Mouse (Mus musculus): Measurements from ENCODE around the gene 4930518I15Rik. TPM values are rescaled to one million over a fixed set of nuclear protein-coding genes. Genes with fewer than 3 reads are reported as not detected.

4930518I15Rik gene
- total and polyA plus RNA-seq, 2 experiments from 2014 or later = 1.7 to 3.6 TPM

DNA sequence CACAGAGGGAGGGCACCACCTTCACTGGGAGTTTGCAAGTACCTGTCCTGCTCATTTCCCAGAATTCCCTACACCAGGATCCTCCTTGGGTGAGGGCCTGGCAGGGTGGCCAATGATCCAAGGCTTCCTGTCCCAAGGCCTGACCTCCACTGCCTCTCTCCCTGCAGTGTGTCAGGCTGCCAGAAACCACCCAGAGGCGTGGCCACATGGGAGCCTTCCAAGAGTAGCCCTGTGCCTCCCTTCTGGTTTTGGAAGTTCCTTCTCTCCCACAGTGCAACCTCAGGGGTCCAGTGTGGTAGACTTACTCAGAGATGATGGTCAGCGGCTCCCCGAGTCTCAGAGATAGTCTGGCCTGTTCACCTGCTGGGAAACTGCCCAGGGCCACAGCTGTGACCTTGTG is 21.8 kb upstream of the 4930518I15Rik start:
- no peak overlapping the region for H3K9ac ChIP-seq (replicated peaks; ENCODE audit: low read length)
- WGBS = 58% methylated on average over 3 of the region's 3 CpGs
- H3K27me3 ChIP-seq (ENCODE audit: insufficient read depth, low read length) = no peaks in the 10 kb centered on the region
- H3K9me3 ChIP-seq (ENCODE audit: low read length) = no peaks in the 10 kb centered on the region
- no peak overlapping the region for H3K4me2 ChIP-seq (ENCODE audit: low read depth, low read length)
- H3K4me1 ChIP-seq (ENCODE audit: insufficient read depth, low read length) = no peaks in the 10 kb centered on the region; the same call in 1 of the 2 replicates
- DNase-seq (ENCODE audit: low spot score) (no peak), ATAC-seq (no peak)
- H3K36me3 ChIP-seq (ENCODE audit: insufficient read depth, low read length) = peaks cover 6% of the 10 kb centered on the region; the same call in 1 of the 2 replicates
- H3K4me3 ChIP-seq (ENCODE audit: low read length) = no peak overlapping the region
- TF ChIP-seq CTCF (IDR thresholded peaks at IDR 0.05; ENCODE audit: low read depth) = no peak
- H3K27ac ChIP-seq = no peak overlapping the region

- Histone ChIP-seq H3K4me3 (ENCODE audit: low read length) (no peak overlapping the region), H3K9ac (replicated peaks; ENCODE audit: low read length) (no peak overlapping the region), H3K4me1 (ENCODE audit: insufficient read depth, low read length) (no peaks in the 10 kb centered on the region; the same call in 1 of the 2 replicates), H3K27me3 (ENCODE audit: insufficient read depth, low read length) (no peaks in the 10 kb centered on the region), H3K9me3 (ENCODE audit: low read length) (no peaks in the 10 kb centered on the region), H3K36me3 (ENCODE audit: insufficient read depth, low read length) (peaks cover 18% of the 10 kb centered on the region; the same call in 1 of the 2 replicates), H3K4me2 (ENCODE audit: low read depth, low read length) (no peak overlapping the region), H3K27ac (no peak overlapping the region)
- WGBS = 50% methylated on average over 9 of the region's 9 CpGs
- no peak for ATAC-seq
- TF ChIP-seq CTCF (IDR thresholded peaks at IDR 0.05; ENCODE audit: low read depth) = no peak
- no peak for DNase-seq (ENCODE audit: low spot score)
Measured at GRCm38 (mm10) chr2:156877726-156878125, 20.0 kb upstream of the 4930518I15Rik start.

DNA sequence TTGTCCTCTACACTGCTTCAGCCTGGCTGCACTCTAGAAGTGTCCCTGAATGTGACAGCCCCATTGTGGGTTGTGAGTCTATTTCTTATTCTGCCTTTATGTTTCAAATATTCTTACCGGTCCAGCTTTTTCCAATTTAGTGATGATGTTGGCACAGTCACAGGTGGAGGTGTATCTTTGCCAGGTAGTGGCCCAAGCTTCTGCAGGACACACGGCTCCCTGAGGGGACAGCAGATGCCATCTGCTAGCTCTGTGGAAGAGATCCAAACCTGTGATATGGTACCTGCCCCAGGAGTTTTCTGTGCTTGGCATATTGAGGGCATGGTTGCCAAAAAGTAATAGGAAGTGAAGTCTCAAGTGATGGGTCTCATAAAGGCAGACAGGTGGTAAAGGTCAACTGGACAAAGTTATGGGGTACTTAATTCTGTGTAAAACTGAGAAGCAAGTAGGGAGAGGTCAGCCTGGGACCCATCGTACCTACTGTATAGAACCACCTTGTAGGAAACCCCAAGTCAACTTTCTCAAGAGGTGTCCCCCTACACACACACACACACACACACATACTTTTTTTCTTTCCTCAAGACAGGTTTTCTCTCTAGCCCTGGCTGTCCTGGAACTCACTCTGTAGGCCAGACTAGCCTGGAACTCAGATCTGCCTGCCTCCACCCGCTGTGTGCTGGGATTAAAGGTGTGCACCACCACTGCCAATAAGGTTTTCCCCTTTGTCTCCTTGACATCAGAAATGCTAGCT is 17.2 kb upstream of the 4930518I15Rik start:
- WGBS = 86% methylated on average over 4 of the region's 4 CpGs
- no peak overlapping the region for H3K4me2 ChIP-seq (ENCODE audit: low read depth, low read length)
- H3K4me1 ChIP-seq (ENCODE audit: insufficient read depth, low read length) = no peaks in the 10 kb centered on the region; the same call in 1 of the 2 replicates
- ATAC-seq (no peak), DNase-seq (ENCODE audit: low spot score) (peak; percentile 19)
- no peak for TF ChIP-seq CTCF (IDR thresholded peaks at IDR 0.05; ENCODE audit: low read depth)
- H3K27ac ChIP-seq = no peak overlapping the region; the same call in 1 of the 2 replicates
- H3K36me3 ChIP-seq (ENCODE audit: insufficient read depth, low read length) = peaks cover 24% of the 10 kb centered on the region; the same call in 1 of the 2 replicates
- H3K9me3 ChIP-seq (ENCODE audit: low read length) = no peaks in the 10 kb centered on the region
- no peaks in the 10 kb centered on the region for H3K27me3 ChIP-seq (ENCODE audit: insufficient read depth, low read length)
- H3K9ac ChIP-seq (replicated peaks; ENCODE audit: low read length) = no peak overlapping the region
- no peak overlapping the region for H3K4me3 ChIP-seq (ENCODE audit: low read length)

DNA sequence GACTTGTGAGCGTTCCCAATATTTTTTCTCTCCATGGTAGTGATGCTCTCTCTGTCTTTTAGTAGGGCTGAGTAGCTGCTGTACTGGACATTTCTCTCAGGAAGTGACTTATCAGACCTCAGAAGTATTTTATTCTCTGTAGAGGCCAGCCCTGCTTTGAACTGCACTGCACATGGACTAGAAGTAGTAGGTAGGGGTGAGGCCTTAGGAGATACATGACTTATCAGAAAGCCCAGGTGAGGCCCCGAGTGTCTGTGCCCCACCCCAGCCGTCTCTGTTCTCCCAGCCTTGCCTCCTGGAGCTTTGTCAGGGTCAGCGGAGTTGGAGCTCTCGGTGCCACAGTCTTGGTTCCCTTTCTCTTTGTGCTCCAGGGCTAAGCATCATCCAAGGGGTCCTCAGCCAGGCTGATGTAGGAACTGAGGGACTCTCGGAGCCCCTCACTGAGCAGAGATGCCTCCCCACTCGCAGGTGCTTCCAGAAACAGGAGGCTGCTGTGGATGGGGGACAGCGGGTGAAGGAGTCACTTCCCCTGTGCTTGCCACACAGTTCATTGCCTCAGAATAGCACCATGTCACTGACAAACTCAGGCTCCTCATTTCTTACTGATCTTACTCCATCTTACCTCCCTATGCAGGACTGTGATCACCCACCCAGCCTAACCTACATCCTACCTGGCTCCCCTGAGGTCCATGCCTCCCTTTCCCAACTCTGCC is 16.5 kb upstream of the 4930518I15Rik start:
- Histone ChIP-seq H3K4me1 (ENCODE audit: insufficient read depth, low read length) (no peaks in the 10 kb centered on the region; the same call in 1 of the 2 replicates), H3K9me3 (ENCODE audit: low read length) (no peaks in the 10 kb centered on the region), H3K36me3 (ENCODE audit: insufficient read depth, low read length) (peaks cover 24% of the 10 kb centered on the region; the same call in 1 of the 2 replicates), H3K4me3 (ENCODE audit: low read length) (no peak overlapping the region), H3K27me3 (ENCODE audit: insufficient read depth, low read length) (no peaks in the 10 kb centered on the region), H3K27ac (no peak overlapping the region), H3K4me2 (ENCODE audit: low read depth, low read length) (no peak overlapping the region), H3K9ac (replicated peaks; ENCODE audit: low read length) (no peak overlapping the region)
- DNase-seq (ENCODE audit: low spot score) (no peak), ATAC-seq (no peak)
- WGBS = 88% methylated on average over 8 of the region's 8 CpGs
- TF ChIP-seq CTCF (IDR thresholded peaks at IDR 0.05; ENCODE audit: low read depth) = no peak

DNA sequence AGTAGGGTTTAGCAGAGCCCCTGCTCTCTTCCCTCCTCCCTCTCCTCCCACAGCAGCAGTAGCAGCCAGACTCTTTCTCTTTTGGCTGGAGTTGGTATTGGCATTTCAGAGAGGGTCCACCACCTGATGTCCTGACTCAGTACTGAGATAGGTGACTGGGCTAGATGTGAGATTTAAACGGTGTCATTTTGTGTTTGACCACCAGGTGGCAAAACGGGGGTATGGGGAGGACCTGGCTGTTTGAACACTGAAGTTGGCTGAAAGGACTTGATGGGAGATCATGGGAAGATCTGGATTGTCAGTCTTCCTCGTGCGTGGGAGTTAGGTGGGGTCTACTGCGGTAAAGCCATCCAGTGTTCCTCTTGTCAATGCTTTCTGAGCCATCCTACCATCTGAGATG is 15.9 kb upstream of the 4930518I15Rik start:
- no peak overlapping the region for H3K4me3 ChIP-seq (ENCODE audit: low read length)
- peak; percentile 90 for TF ChIP-seq CTCF (IDR thresholded peaks at IDR 0.05; ENCODE audit: low read depth)
- no peak overlapping the region for H3K9ac ChIP-seq (replicated peaks; ENCODE audit: low read length)
- ATAC-seq = peak; percentile 61; the same call in 1 of the 2 replicates
- 21% methylated on average over 5 of the region's 5 CpGs for WGBS
- H3K9me3 ChIP-seq (ENCODE audit: low read length) = no peaks in the 10 kb centered on the region
- no peak overlapping the region for H3K27ac ChIP-seq
- no peaks in the 10 kb centered on the region for H3K27me3 ChIP-seq (ENCODE audit: insufficient read depth, low read length)
- no peak overlapping the region for H3K4me2 ChIP-seq (ENCODE audit: low read depth, low read length)
- no peaks in the 10 kb centered on the region; the same call in 1 of the 2 replicates for H3K4me1 ChIP-seq (ENCODE audit: insufficient read depth, low read length)
- H3K36me3 ChIP-seq (ENCODE audit: insufficient read depth, low read length) = peaks cover 29% of the 10 kb centered on the region
- DNase-seq (ENCODE audit: low spot score) = peak; percentile 84

GRCm38 (mm10) chr2:156870519-156870918 is 12.8 kb upstream of the 4930518I15Rik start:
- WGBS = 40% methylated on average over 6 of the region's 6 CpGs
- Histone ChIP-seq H3K36me3 (ENCODE audit: insufficient read depth, low read length) (peaks cover 33% of the 10 kb centered on the region), H3K27ac (no peak overlapping the region), H3K9me3 (ENCODE audit: low read length) (no peaks in the 10 kb centered on the region), H3K9ac (replicated peaks; ENCODE audit: low read length) (no peak overlapping the region), H3K4me1 (ENCODE audit: insufficient read depth, low read length) (no peaks in the 10 kb centered on the region), H3K27me3 (ENCODE audit: insufficient read depth, low read length) (no peaks in the 10 kb centered on the region), H3K4me3 (ENCODE audit: low read length) (no peak overlapping the region), H3K4me2 (ENCODE audit: low read depth, low read length) (no peak overlapping the region)
- ATAC-seq (no peak), DNase-seq (ENCODE audit: low spot score) (no peak)
- no peak for TF ChIP-seq CTCF (IDR thresholded peaks at IDR 0.05; ENCODE audit: low read depth)
